Mouse (Mus musculus) CH12.LX (cell line): ENCODE measurements at regions not wholly inside any gene's neighbourhood (a gene's known extent, or its start where the extent isn't known, plus 50 kb on each side); places are given as distances from the start of the nearest gene placed in this dataset.

ENCODE experiments used
- CTCF ChIP-seq, 2 experiments: IDR thresholded peaks in 1 of 2; conservative IDR thresholded peaks in 1 of 2; 2 replicates each; pipeline ENCODE4 v1.5.1; 2011 to 2012; ENCODE audit warnings: low read depth in 2 of 2, low read length in 2 of 2, improper control_type of control experiment in 1 of 2, inconsistent platforms in 1 of 2, mild to moderate bottlenecking in 1 of 2, moderate library complexity in 1 of 2
- E2F4 ChIP-seq: IDR thresholded peaks from 2 replicates; pipeline ENCODE4 v1.6.1; 2011; ENCODE audit warnings: low read depth, low read length, improper control_type of control experiment; ENCODE audit not compliant: insufficient replicate concordance
- JUN ChIP-seq: IDR thresholded peaks from 2 replicates; pipeline ENCODE4 v1.6.1; 2011; ENCODE audit warnings: low read depth, mild to moderate bottlenecking, low read length, improper control_type of control experiment, moderate library complexity; ENCODE audit not compliant: insufficient read depth
- KAT2A ChIP-seq: IDR thresholded peaks from 2 replicates; pipeline ENCODE4 v1.6.1; 2012; ENCODE audit warnings: low read length, improper control_type of control experiment, inconsistent platforms; ENCODE audit not compliant: insufficient replicate concordance
- POLR2A ChIP-seq: IDR thresholded peaks from 2 replicates; pipeline ENCODE4 v1.6.1; 2011; ENCODE audit warnings: low read depth, mild to moderate bottlenecking, improper control_type of control experiment, low read length

DNA sequence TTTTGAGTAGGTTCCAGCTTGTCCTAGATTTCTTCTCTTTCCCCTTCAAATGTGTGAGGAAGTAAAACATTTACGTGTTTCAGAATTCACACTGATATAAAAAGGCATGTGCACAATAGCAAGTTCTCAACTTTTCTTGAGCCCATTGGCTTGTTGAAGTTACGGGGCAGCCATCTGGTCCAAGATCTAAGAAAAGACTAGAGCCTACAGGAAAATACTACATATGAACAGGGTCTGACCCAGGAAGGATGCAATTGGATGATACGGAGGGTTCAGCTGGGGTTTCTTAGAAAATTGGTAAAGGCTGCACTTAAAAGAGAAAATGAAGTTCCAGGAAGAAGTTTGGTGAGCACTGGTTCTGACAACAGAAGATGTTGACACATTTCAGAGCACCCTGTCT, 276.5 kb downstream of the Anxa1 start:
- no peak for TF ChIP-seq POLR2A
- no peak for TF ChIP-seq E2F4
- TF ChIP-seq KAT2A = no peak
- no peak for TF ChIP-seq JUN
- no peak for TF ChIP-seq CTCF (conservative IDR thresholded peaks at IDR 0.05 in 1 of 2, IDR thresholded peaks at IDR 0.05 in 1 of 2; ENCODE audit: low read depth in 2 of 2, low read length in 2 of 2)
